Mouse (Mus musculus) spleen, postnatal 4 days (tissue): ENCODE measurements at regions not wholly inside any gene's neighbourhood (a gene's known extent, or its start where the extent isn't known, plus 50 kb on each side); places are given as distances from the start of the nearest gene placed in this dataset.

Source experiments
- DNase-seq, 2 experiments: peaks; one replicate each; pipeline ENCODE4 v3.0.0; 2022; ENCODE audit warnings: low spot score in 2 of 2

DNA sequence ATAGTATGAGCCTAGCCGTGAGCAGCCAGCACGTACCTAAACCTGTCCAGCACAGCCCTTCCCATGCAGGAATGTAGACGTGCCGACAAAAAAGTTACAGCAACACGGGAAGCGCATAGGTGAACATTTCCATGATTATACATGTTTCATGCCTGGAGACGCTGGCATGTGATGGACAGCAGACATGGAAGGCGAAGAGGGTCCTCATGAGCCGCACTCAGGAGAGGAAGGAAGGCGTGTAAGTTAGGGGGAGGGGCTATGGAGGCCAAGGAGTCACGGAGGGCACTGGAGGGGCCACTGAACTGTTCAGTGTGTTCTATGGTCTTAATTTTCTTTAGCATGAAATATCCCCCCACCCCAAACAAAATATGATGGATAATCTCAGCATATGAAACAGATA lies 257.2 kb downstream of the Cog6 start:
- DNase-seq: no peak

DNA sequence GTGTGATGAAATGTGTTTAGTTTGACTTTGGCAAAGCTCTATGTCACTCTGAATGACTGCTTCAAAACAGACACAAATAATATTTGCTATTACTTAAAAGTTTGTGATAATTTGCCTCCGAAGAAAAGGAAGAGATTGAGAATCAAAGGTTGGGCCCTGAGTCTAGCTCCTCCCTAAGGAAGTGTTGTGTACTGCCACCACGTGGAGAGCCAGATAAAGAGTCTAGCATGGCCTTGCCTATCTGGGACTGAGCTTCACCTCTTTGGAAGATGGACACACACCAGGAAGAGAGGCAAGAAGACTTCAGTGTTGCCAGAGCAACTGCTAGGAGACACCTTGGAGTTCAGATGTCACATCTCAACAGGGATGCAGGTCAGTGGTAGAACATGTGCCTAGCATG lies 258.5 kb downstream of the Cog6 start:
- no peak for DNase-seq

DNA sequence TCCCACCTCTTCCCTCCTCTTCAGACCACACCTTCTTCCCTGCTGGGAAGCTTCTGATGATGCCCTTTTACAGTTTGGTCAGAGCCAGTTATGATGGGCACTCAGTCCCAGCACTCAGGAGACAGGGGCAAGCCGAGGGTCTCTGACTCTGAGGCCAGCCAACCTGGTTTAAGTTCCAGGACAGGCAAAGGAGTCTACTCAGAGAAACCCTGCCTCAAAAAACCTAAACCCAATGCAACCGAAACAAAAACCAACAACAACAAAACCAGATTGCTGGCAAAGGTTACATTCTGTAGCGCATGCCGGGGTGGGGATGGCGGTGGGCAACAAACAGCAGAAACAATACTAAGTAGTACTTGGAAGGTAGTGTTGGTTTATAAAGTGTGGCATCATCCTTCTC lies 260.2 kb downstream of the Cog6 start:
- no peak for DNase-seq

DNA sequence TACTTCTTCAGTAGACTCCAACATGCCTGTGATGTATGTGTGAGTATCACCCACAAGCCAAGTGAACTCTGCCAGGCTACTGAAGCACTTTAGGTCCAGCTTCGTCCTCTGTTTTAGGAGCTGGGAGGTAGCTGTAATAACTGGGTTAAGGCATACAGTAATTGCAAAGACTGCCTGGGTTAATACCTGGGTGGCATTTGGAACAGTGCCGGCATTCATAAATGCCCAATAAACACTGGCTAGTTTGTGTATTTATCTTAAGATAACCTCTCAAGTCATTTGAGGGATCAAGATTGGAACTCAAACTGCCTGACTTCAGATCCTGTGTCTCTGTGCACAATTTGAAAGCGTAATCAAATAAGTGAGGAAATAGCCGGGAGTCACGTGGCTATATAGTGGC lies 261.0 kb downstream of the Cog6 start:
- DNase-seq: no peak

DNA sequence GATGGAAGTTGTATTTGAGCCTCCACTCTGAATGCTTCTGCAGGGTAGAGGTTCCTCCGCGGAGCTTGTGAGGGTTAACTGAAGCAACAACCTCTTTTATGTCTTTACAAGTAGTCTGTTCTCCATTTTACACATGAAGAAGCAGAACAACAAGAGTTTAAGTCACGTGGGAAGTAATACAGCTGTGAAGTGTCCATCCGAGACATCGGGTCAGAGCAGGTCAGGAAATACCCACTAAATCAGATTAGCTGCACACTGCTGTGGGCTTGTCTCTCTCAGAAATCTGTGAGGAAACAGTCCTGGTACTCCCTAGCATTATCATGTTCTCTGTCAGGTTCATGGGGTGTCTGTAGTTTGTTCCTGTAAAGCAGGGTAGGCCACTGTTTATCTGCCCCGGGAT lies 262.1 kb downstream of the Cog6 start:
- no peak for DNase-seq

DNA sequence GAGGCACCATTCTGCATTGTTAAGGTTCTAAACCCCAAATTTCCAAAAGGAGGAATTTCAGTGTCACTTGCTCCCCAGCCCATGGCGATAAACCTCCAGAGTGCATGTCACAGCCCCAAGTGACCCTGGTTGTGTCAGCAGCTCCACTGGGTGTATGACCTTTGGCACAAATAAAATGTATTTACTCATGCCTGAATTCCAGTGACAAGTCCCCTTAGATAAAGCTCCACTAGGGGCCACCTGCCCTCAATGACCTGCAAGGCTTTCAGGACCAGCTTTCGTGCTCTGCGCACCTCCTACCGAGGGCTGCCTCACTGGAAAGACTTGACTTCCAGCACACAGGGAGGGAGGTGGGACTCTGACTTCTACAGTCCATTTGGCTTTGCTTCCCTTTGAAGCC lies 262.6 kb downstream of the Cog6 start:
- DNase-seq: no peak

DNA sequence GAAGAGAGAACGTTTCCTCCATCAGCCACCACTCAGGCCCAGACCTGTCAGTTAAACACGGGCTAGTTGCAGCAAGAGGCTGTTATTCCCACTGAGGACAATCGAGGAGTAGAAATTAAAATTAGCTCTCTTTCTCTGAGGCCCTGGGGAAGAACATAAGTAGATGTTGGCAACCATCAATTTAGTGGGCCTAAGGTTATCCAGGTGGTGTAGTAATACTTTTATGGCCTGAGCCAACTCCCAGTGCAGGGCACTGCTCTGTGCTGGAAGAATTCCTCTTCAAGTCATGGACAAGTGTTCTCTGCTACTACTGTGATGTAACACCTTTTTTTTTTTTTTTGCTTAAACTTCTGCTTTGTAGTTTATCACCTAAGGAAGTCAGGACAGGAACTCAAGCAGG lies 270.1 kb downstream of the Cog6 start:
- DNase-seq: no peak

DNA sequence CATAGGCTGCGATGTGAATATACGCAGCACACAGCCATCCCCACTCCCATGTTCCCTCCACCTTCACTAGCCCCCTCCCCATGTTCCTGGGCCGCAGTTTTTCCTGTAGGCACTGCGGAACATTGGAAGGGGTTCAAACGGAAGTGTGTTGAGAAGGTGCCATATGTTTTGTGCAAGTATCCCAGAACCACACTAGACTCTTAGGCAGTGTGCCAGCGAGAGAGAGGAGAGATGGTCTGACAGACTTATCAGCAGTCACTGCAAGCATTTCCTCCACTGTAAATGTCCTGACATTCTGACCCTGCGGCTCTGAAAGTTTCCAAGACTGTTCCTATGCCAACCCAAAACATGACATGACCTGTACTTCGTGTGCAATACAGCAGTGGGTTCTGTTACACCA lies 272.7 kb downstream of the Cog6 start:
- no peak for DNase-seq

DNA sequence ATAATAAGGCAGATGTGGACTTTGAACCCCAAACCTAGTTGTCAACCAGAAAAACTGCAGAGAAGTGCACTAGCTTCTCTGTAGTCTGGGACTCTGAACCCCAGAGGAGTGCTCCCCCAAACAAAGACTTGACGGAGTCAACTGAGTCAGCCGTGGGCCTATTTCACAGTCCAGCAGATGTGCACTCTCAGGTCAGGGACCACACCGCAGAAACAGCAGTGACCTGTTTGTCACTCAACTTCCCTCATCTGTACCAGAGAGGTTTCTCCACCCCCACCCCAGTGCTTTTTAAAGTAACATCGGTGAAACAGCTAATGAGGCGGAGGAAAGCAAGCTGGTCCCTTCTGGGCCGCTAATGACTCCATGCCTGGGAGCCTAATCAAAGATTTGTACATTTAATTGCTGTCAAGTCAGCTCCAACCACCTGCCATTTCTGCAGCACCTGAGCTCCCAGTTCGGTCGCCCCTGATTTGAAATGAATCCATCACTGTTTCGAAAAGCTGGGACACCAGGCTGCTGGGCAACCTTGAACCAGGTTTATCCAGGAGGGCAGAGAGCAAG lies 276.5 kb downstream of the Cog6 start:
- DNase-seq: no peak

DNA sequence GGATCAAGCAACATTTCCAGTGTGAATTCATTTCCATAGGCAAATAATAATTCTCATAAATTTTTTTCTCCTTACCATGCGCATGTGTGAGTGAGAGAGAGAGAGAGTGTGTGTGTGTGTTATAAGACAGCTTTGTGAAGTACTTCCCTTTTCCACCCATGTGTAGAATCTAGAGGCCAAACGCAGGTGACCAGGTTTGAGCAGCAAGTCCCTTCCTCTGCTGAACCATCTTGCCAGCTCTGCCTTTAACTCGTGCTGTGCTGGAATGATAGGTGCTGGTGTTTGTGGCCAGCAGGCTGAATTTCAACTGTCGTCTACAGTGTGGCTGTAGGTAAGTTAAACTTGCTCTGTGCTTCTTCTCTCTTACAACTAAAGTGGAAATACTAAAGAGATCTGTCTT lies 277.5 kb downstream of the Cog6 start:
- DNase-seq: no peak

DNA sequence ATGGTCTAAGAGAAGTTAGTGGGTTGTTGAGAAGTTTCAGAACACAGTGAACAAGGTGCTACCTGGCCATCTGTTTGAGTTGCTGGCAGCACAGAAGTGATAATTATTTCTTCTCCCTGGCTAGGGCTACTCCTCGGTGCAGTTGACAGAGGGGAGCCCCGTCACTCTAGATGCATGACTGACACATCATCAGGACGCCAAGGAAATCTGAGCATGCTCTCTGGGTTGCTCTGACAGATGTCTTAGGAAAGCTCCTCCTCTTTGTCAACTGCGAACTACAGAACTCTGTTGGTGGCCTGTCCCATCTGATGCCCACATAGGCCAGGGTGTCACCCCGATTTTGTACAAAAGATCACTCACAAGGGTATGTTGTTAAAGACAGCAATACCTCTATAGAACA lies 278.7 kb downstream of the Cog6 start:
- DNase-seq: no peak

DNA sequence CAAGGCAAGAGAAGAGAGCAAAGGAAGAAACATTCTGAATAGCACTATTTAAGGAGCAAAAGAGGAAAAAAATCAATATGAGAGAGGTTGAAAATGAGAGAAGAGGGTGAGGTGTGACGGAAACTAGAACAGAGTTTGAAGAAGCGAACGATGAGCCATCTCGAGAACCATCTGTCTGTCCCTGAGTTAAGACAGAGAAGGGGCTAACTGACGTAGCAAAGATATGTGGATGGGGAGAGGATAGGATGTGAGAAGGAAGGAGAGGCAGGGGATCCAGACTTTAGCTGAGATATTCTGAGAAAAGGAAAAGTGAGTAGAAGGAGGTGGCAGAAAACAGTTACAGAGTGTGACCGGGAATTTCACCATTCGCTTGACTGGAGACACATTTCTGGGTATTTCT lies 281.1 kb downstream of the Cog6 start:
- DNase-seq: no peak

DNA sequence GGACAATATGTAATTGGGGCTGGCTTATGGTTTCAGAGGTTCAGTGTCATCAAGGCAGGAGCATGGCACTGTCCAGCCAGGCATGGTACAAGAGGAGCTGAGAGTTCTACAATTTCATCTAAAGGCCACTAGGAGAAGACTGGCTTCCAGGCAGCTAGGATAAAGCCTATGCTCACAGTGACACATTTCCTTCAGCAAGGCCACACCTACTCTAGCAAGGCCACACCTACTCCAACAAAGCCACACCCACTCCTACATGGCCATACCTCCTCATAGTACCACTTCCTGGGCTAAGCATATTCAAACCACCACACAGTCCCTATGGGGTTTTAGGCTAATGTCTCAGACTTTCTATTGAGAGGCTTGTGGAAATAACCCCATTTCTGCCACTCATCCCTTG lies 285.1 kb downstream of the Cog6 start:
- no peak for DNase-seq

DNA sequence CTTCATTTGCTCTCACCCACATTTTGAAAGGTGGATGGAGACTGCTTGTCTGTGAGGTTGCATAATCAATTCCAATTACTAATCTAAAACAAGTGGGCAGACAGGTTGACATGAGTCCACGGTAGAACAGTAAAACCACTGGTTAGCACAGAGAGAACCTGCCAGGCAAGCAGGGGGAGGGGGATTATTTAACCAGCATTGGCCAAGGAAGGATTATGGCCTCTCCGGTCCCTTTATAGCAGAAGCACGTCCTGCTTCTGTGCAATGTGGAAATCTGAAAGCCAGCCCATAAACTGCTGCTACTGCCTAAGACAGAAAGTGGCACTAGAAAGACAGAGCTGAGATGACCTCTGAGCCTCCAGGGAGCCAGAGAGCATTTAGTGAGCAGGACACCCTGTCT lies 285.5 kb downstream of the Cog6 start:
- DNase-seq: no peak

DNA sequence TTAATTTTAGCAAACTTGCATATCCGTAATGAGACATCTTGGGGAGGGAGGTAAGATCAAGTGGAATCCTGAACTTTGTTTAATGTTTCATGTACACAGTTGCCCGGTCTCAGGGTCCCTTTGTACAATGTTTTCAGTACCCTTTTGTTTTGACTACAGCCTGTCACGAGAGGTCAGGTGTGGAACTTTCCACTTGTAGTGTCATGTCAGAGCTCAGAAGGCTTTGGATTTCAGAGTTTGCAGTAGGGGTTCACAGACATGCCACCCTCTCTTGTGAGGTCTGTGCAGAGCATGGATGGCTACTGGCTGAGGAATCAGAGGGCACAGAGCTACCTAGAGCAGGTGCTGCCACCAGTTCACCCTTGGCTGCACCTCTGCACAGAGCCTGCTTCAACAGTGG lies 287.3 kb downstream of the Cog6 start:
- no peak for DNase-seq

DNA sequence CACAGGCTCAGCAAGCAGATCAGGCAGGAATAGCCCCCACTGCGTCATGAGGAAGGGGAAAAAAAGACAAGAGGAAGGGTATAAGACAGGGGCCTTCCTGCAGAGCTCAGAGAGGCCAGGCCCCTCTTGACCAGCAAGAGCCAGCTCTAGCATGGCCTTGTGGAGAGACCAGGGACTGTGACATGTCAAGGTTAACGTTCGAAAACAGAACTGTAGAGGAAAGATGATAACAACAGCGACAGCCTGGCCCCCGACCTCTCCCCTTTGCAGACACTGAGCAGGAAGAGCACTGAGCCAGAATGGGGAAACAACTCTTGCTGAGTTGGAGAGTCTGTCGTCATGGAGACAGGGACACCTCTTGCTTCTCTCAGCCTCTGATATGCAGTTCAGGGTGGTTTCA lies 288.2 kb downstream of the Cog6 start:
- DNase-seq: no peak

DNA sequence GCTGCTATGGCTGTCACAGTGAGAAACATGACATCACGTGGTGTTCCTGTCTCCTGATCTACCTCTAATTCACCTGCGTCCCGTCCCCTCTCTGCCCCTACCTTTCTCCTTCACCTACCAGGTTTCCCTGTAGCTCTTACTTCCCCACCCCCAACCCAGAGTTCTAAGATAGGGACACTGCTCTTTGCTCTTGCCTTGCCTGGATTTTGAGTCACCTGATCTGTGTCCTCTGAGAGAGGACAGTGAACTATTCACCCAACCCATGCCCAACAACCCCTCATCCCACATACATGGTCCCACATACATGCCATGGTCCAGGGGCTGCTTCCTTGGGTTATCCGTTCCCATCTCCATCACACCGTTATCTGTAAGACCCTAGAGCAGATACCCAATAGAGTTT lies 288.6 kb downstream of the Cog6 start:
- DNase-seq: no peak

DNA sequence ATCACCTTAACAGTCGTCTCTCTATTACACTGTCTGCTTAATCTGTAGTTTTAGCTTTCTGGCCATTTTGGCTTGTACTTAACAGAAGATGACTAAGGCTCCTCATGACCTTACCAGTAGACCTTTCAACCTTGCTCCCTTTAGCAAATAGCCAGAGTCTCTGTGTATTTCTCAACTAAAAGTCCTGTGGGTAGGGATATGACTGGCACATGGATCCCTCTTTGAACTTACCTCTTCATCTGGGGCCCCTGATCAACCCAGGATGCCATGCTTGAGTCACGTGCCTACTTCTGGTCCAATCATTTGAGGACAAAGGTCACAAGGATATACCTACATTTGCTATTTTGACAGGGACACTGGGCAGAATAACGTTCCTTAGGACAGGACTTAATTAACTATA lies 292.7 kb downstream of the Cog6 start:
- no peak for DNase-seq

DNA sequence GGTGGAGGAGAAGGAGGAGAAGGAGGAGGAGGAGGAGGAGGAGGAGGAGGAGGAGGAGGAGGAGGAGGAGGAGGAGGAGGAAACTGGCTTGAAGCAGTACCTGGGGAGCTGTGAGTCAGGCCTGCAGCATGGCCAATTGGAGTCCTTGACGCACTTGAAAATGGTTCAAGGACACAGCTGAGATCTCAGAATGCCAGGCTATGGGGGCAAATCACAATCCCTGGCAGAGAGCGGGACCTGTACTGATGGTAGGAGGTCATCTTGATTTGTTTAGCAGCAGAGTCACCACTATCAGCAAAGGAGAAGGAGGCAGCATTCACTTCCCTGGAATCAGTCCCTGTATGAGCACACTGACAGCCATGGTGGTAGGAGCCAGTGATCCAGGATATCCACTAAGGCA lies 294.1 kb downstream of the Cog6 start:
- no peak for DNase-seq

DNA sequence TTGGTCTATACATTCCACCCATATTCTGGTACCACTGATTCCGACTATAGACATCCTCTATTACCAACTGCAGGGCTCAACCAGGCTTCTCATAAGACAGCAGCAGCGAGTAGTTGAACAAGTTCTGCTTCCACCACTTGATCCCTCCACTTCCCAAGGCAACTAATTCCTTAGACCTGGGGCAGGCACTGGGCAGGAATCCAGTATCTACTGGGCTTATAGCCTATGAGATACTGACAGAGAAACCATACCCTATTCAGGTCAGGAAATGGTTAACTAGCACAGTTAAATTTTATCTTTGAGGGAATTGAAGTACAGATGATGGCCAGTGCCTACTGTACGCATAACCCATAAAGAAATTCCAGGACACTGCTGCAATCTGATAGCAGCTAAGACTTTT lies 297.9 kb downstream of the Cog6 start:
- DNase-seq: no peak

DNA sequence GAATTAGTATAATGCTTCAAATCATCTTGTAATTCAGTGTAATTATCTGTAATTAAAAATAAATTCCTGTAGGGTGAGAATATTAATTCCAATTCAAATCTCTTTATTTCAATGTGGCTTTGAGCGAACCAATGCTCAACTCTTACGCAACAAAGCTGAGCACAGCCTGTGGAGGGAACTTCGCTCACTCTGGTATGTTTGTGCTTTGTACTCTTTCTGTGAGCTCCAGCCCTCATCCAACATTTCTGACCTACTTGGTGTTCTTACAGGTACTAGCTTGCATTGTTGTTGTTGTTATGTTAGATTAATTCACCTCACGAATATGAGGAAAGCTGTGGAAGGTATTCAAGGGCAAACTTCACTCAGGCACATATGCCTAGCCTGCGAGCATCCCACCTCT lies 299.7 kb downstream of the Cog6 start:
- DNase-seq: no peak

DNA sequence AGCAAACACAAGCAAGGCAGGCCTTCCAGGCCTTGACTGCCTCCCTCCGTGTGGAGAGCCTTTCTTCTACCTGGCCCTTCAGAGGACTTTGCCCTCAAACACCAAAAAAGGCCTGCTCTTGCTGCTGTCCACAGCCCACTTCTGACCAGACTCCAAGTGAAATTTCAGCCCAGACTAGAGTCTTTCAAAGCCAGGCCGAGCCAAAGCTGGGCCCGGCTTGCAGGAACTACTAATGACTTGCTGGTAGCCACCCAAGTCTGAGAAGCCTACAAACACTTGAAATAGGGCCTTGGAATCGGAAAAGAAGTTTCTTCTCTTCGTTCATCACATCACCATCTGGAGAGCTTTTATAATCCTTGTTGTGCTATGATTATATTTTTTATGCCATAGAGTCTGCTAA lies 304.9 kb downstream of the Cog6 start:
- no peak for DNase-seq

DNA sequence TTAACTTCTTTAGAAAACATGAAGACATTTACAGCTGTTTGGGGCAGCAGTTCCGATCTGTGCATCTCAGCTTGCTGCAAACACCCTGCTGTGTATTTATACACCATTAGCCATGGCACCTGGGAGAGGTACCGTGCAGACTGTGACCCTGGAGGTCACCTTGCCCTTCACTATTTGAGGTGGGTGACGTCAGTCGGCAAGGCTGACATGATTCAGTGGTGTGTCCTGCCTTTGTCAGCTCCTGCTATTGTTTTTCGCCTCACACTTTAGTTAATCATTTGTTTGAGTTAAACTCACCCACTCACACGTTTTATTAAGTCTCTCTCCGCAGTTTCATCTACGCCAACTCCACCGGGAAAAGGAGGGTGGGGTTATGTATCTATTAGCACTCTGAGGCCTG lies 305.9 kb downstream of the Cog6 start:
- DNase-seq: no peak

DNA sequence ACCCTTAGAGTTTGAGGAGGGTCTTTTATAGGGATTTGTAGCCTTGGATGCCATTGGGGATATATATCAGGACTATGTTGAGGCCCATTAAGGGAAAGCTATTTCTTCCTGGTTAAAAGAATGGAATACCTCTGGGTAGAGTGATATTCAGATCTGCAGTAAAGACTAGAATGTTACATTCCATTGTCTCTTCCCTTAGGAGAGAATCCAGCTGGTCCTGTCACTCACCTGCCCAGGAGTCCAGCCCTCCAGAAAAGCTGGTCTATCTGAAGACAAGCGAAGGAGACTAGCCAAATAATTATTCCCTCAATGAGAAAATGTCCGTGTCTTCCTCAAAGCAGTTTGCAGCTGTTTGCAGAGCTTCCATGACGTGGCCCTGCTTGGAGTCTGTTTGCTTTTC lies 308.3 kb downstream of the Cog6 start:
- no peak for DNase-seq

DNA sequence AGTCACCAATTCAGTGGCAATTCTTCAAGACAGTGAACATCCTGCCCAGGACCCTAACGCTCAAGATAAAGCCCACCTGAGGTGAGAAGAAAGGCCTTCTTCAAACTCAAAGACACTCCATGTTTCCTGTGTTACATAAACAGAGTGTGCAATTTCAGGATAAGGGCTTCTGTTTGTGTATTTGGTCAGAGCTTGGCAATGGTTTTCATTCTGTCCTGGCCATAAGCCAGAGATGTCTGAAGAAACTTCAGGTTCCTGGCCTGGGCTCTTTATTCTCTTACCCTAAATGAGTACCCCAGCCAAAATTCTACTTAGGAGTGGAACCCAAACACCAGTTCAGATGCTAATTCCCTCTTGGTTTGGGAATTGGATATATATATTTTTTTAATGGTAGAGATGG lies 308.7 kb downstream of the Cog6 start:
- no peak for DNase-seq
